Mouse (Mus musculus) MEL (cell line): ENCODE measurements around the gene Mob4.

Experiments used
- BHLHE40 ChIP-seq: IDR thresholded peaks from 2 replicates; pipeline ENCODE4 v1.6.1; 2012; ENCODE audit warnings: low read depth, mild to moderate bottlenecking, inconsistent platforms, low read length, improper control_type of control experiment, borderline replicate concordance
- CTCF ChIP-seq, 3 experiments: IDR thresholded peaks in 2 of 3; conservative IDR thresholded peaks in 1 of 3; 2 replicates each; pipeline ENCODE4 v1.5.1; 2011 to 2012; ENCODE audit warnings: low read length in 3 of 3, low read depth in 2 of 3, mild to moderate bottlenecking in 2 of 3, improper control_type of control experiment in 1 of 3, inconsistent platforms in 1 of 3, mixed read lengths in 1 of 3, moderate library complexity in 1 of 3; ENCODE audit not compliant: control insufficient read depth in 1 of 3, insufficient read depth in 1 of 3, poor library complexity in 1 of 3, severe bottlenecking in 1 of 3
- ELF1 ChIP-seq: IDR thresholded peaks from 2 replicates; pipeline ENCODE4 v1.6.1; 2014; ENCODE audit warnings: low read depth, mild to moderate bottlenecking, inconsistent platforms, low read length, improper control_type of control experiment, moderate library complexity
- GABPA ChIP-seq: IDR thresholded peaks from 2 replicates; pipeline ENCODE4 v1.6.1; 2012; ENCODE audit warnings: low read depth, mild to moderate bottlenecking, inconsistent platforms, low read length, improper control_type of control experiment, moderate library complexity
- MYB ChIP-seq: IDR thresholded peaks from 2 replicates; pipeline ENCODE4 v1.6.1; 2011; ENCODE audit warnings: mild to moderate bottlenecking, low read depth, low read length, improper control_type of control experiment
- POLR2A ChIP-seq, 2 experiments: IDR thresholded peaks; 2 replicates each; pipeline ENCODE4 v1.6.1; 2011 to 2012; ENCODE audit warnings: low read length in 2 of 2, mild to moderate bottlenecking in 2 of 2, control low read depth in 1 of 2, improper control_type of control experiment in 1 of 2, low read depth in 1 of 2, moderate library complexity in 1 of 2; ENCODE audit not compliant: control insufficient read depth in 1 of 2, insufficient read depth in 1 of 2, poor library complexity in 1 of 2
- SIN3A ChIP-seq: IDR thresholded peaks from 2 replicates; pipeline ENCODE4 v1.6.1; 2012; ENCODE audit warnings: low read length, improper control_type of control experiment, inconsistent platforms
- TAL1 ChIP-seq: IDR thresholded peaks from 2 replicates; pipeline ENCODE4 v1.6.1; 2012; ENCODE audit warnings: mild to moderate bottlenecking, inconsistent platforms, low read length, moderate library complexity, mixed read lengths
- TBP ChIP-seq: IDR thresholded peaks from 2 replicates; pipeline ENCODE4 v1.8.0; 2011; ENCODE audit warnings: low read depth, low read length, improper control_type of control experiment
- TCF12 ChIP-seq: IDR thresholded peaks from 2 replicates; pipeline ENCODE4 v1.6.1; 2014; ENCODE audit warnings: low read depth, mild to moderate bottlenecking, inconsistent platforms, low read length, improper control_type of control experiment, moderate library complexity
- UBTF ChIP-seq: IDR thresholded peaks from 2 replicates; pipeline ENCODE4 v1.6.1; 2012; ENCODE audit warnings: low read depth, mild to moderate bottlenecking, inconsistent platforms, low read length, improper control_type of control experiment, moderate library complexity, borderline replicate concordance; ENCODE audit not compliant: insufficient read depth

DNA sequence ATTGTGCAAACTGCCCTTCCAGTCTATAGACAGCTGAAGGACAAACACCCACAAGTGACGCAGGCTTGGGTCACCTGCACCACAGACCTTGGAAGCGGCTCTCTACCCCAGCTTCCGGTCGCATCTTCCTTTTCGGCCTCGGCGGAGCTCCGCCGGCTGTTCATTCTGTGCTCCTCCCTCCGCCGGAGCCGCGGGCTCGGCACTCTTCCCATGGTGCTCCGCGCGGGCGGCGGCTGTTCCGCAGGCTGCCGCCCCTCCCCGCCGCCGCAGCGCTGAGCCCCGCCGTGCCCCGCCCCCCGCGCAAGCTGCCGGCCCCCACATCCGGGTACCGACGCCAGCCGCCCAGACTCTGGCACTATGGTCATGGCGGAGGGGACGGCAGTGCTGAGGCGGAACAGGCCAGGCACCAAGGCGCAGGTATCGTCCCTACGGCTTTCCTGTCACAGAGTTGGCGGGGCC, at the start of gene Mob4:
- TF ChIP-seq GABPA = no peak
- no peak for TF ChIP-seq TCF12
- 0 out of 6 replicates have a peak, but pooled peaks of 1 of the 3 experiments have one; percentile 9 for TF ChIP-seq CTCF (IDR thresholded peaks at IDR 0.05 in 2 of 3, conservative IDR thresholded peaks at IDR 0.05 in 1 of 3; ENCODE audit: control insufficient read depth in 1 of 3, insufficient read depth in 1 of 3, low read depth in 2 of 3, low read length in 3 of 3, poor library complexity in 1 of 3, severe bottlenecking in 1 of 3)
- no peak for TF ChIP-seq UBTF
- TF ChIP-seq POLR2A (IDR thresholded peaks at IDR 0.05; ENCODE audit: control insufficient read depth in 1 of 2, insufficient read depth in 1 of 2, low read depth in 1 of 2, low read length in 2 of 2, poor library complexity in 1 of 2) = peak; percentile 81 to 89; a peak in 3 of 4 replicates
- TF ChIP-seq TAL1 = no peak
- no peak for TF ChIP-seq MYB
- TF ChIP-seq SIN3A = 0 out of 2 replicates have a peak, but pooled peaks have one; percentile 78
- peak; percentile 73 for TF ChIP-seq ELF1
- TF ChIP-seq TBP = peak; percentile 87
- TF ChIP-seq BHLHE40 = no peak
